Mouse (Mus musculus): ENCODE data around the gene Siglece. TPM values are rescaled to one million over a fixed set of nuclear protein-coding genes. Genes with fewer than 3 reads are reported as not detected.
"Not testable (repeated sequence)": the region's sequence is repeated elsewhere in the genome, so short reads cannot be mapped to it uniquely, and the experiment has no call there.

Gene Siglece
- 0.19 and 0.42 TPM in 2 replicates for polyA plus RNA-seq (2014; fragmentation: Nextera tagmentation; extraction: Ambion mirVana)

DNA sequence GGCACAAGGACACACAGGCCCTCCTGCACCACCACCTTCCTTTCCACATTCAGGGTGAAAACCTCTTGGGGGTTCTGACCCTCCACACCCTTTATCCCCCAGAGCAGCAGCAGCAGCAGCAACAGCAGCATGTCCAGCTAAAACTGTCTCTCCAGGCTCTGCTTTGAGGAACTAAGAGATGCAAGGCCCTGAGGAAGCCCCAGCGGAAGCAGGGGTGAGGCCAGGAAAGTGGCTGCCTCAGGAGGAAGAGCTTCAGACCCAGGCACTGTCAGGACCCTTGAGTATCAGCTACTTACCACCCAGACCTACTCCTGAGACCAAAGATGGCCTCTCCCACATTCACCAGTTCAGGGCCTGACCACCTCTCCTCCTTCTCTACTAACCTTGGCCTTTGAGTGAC is at the start of gene Siglece:
Gene Siglece (minus strand): TSS at position 160 of the 400 bp plus-strand sequence.
- no peak within 1 kb of the TSS for H3K27ac ChIP-seq (ENCODE audit: low read depth, low read length)
- ATAC-seq (no peak), DNase-seq (ENCODE audit: low spot score) (no peak)
- H3K36me3 ChIP-seq (ENCODE audit: control insufficient read depth, insufficient read depth, low read length) = no peaks in the 10 kb centered on the region
- no peak within 1 kb of the TSS for H3K9ac ChIP-seq (ENCODE audit: low read length)
- 76% methylated on average over 1 of the region's 1 CpGs for WGBS
- H3K4me3 ChIP-seq (ENCODE audit: low read depth, low read length) = no peak within 1 kb of the TSS
- no peak within 1 kb of the TSS for H3K4me2 ChIP-seq (ENCODE audit: low read length)
- no peaks in the 10 kb centered on the region for H3K27me3 ChIP-seq (replicated peaks; ENCODE audit: control insufficient read depth, insufficient read depth, low read length)
- H3K4me1 ChIP-seq (ENCODE audit: control insufficient read depth, insufficient read depth, low read length) = no peaks in the 10 kb centered on the region
- H3K9me3 ChIP-seq (replicated peaks; ENCODE audit: control insufficient read depth, low read length) = no peaks in the 10 kb centered on the region

DNA sequence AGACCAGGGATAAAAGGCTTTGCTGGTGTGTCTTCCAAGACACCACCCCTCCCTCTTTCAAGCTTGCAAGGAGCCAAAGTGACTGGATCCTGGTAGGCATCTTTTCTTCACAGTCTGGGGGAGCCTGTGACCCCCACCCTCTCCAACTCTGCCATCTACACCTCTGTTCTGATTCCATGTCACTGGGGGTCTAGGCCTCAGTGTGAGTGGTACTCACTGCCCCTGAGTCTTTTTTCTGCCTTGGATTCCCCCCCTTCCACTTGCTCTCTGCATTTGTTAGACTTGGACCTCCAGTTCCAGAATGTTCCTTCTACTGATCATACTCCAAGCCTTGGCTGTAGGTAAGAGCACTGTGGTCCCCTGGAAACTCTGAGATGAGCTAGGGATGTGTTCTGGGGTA is 30.2 kb upstream of the Siglece start, which contains the start of gene Klk14:
Gene Klk14 (plus strand): TSS at position 301 of the 400 bp plus-strand sequence.
- Histone ChIP-seq H3K9ac (ENCODE audit: low read length) (no peak within 1 kb of the TSS), H3K27me3 (replicated peaks; ENCODE audit: control insufficient read depth, insufficient read depth, low read length) (no peaks in the 10 kb centered on the region), H3K9me3 (replicated peaks; ENCODE audit: control insufficient read depth, low read length) (no peaks in the 10 kb centered on the region), H3K36me3 (ENCODE audit: control insufficient read depth, insufficient read depth, low read length) (no peaks in the 10 kb centered on the region), H3K4me3 (ENCODE audit: low read depth, low read length) (no peak within 1 kb of the TSS), H3K27ac (ENCODE audit: low read depth, low read length) (no peak within 1 kb of the TSS), H3K4me2 (ENCODE audit: low read length) (no peak within 1 kb of the TSS), H3K4me1 (ENCODE audit: control insufficient read depth, insufficient read depth, low read length) (no peaks in the 10 kb centered on the region)
- DNase-seq (ENCODE audit: low spot score) (no peak), ATAC-seq (no peak)

- no peaks in the 10 kb centered on the region for H3K36me3 ChIP-seq (ENCODE audit: control insufficient read depth, insufficient read depth, low read length)
- H3K27ac ChIP-seq (ENCODE audit: low read depth, low read length) = no peak overlapping the region
- WGBS = 83% methylated on average over 7 of the region's 7 CpGs
- no peak overlapping the region for H3K4me3 ChIP-seq (ENCODE audit: low read depth, low read length)
- H3K9me3 ChIP-seq (replicated peaks; ENCODE audit: control insufficient read depth, low read length) = no peaks in the 10 kb centered on the region
- DNase-seq (ENCODE audit: low spot score) = no peak
- H3K4me2 ChIP-seq (ENCODE audit: low read length) = no peak overlapping the region
- H3K27me3 ChIP-seq (replicated peaks; ENCODE audit: control insufficient read depth, insufficient read depth, low read length) = no peaks in the 10 kb centered on the region
- no peaks in the 10 kb centered on the region for H3K4me1 ChIP-seq (ENCODE audit: control insufficient read depth, insufficient read depth, low read length)
- ATAC-seq = no peak
- no peak overlapping the region for H3K9ac ChIP-seq (ENCODE audit: low read length)
Measured at GRCm38 (mm10) chr7:43685088-43685487, 25.1 kb upstream of the Siglece start.

DNA sequence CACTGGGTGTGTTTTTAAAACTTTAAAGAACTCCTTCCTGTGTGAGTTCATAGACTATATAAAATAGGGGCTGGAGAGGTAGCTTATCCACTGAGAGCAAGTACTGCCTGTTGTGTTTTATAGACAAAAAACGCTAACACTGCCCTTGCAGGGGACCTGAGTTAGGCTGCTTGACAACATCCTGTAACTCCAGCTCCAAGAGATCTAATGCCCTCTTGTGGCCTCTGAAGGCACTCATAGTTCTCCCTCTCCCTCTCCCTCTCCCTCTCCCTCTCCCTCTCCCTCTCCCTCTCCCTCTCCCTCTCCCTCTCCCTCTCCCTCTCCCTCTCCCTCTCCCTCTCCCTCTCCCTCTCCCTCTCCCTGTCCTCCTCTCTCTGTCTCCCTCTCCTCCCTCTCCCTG is 22.6 kb upstream of the Siglece start:
- H3K36me3 ChIP-seq (ENCODE audit: control insufficient read depth, insufficient read depth, low read length) = peaks cover 13% of the 10 kb centered on the region
- not testable (repeated sequence) for H3K27ac ChIP-seq (ENCODE audit: low read depth, low read length); H3K4me3 ChIP-seq (ENCODE audit: low read depth, low read length); H3K4me2 ChIP-seq (ENCODE audit: low read length); H3K27me3 ChIP-seq (replicated peaks; ENCODE audit: control insufficient read depth, insufficient read depth, low read length); H3K9me3 ChIP-seq (replicated peaks; ENCODE audit: control insufficient read depth, low read length); H3K9ac ChIP-seq (ENCODE audit: low read length); H3K4me1 ChIP-seq (ENCODE audit: control insufficient read depth, insufficient read depth, low read length); ATAC-seq
- DNase-seq (ENCODE audit: low spot score) = peak; percentile 6
- 17% methylated on average over 1 of the region's 1 CpGs for WGBS

- WGBS = 17% methylated on average over 5 of the region's 5 CpGs
- no peaks in the 10 kb centered on the region for H3K4me1 ChIP-seq (ENCODE audit: control insufficient read depth, insufficient read depth, low read length)
- H3K27me3 ChIP-seq (replicated peaks; ENCODE audit: control insufficient read depth, insufficient read depth, low read length) = no peaks in the 10 kb centered on the region
- no peak overlapping the region for H3K4me2 ChIP-seq (ENCODE audit: low read length)
- ATAC-seq (0 out of 2 replicates have a peak, but pooled peaks have one; percentile 35), DNase-seq (ENCODE audit: low spot score) (peak; percentile 59)
- H3K9me3 ChIP-seq (replicated peaks; ENCODE audit: control insufficient read depth, low read length) = no peaks in the 10 kb centered on the region
- H3K4me3 ChIP-seq (ENCODE audit: low read depth, low read length) = no peak overlapping the region
- no peak overlapping the region for H3K9ac ChIP-seq (ENCODE audit: low read length)
- H3K36me3 ChIP-seq (ENCODE audit: control insufficient read depth, insufficient read depth, low read length) = peaks cover 29% of the 10 kb centered on the region
- no peak overlapping the region for H3K27ac ChIP-seq (ENCODE audit: low read depth, low read length)
Measured at GRCm38 (mm10) chr7:43680960-43681359, 21.0 kb upstream of the Siglece start.

GRCm38 (mm10) chr7:43678517-43678916 is 18.6 kb upstream of the Siglece start:
- DNase-seq (ENCODE audit: low spot score) (peak; percentile 1), ATAC-seq (no peak)
- Histone ChIP-seq H3K27ac (ENCODE audit: low read depth, low read length) (no peak overlapping the region), H3K27me3 (replicated peaks; ENCODE audit: control insufficient read depth, insufficient read depth, low read length) (no peaks in the 10 kb centered on the region), H3K4me3 (ENCODE audit: low read depth, low read length) (no peak overlapping the region), H3K4me1 (ENCODE audit: control insufficient read depth, insufficient read depth, low read length) (no peaks in the 10 kb centered on the region), H3K9me3 (replicated peaks; ENCODE audit: control insufficient read depth, low read length) (no peaks in the 10 kb centered on the region), H3K4me2 (ENCODE audit: low read length) (no peak overlapping the region), H3K36me3 (ENCODE audit: control insufficient read depth, insufficient read depth, low read length) (peaks cover 41% of the 10 kb centered on the region), H3K9ac (ENCODE audit: low read length) (no peak overlapping the region)

DNA sequence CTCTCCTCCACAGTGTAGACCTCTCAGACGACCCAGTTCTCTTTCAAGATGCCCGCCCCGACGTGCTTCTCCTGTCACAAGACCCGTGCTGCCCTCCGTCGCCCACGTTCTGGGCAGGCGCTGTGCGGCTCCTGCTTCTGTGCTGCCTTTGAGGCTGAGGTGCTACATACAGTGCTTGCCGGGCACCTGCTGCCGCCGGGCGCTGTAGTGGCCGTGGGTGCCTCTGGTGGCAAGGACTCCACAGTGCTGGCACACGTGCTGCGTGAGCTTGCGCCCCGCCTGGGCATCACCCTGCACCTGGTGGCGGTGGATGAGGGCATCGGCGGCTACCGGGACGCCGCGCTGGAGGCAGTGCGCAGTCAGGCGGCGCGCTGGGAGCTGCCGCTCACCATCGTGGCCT is 15.1 kb upstream of the Siglece start:
- H3K27me3 ChIP-seq (replicated peaks; ENCODE audit: control insufficient read depth, insufficient read depth, low read length) = no peaks in the 10 kb centered on the region
- no peak overlapping the region for H3K9ac ChIP-seq (ENCODE audit: low read length)
- ATAC-seq = no peak
- H3K27ac ChIP-seq (ENCODE audit: low read depth, low read length) = no peak overlapping the region
- WGBS = 94% methylated on average over 32 of the region's 32 CpGs
- peaks cover 3% of the 10 kb centered on the region; the same call in 1 of the 2 replicates for H3K4me1 ChIP-seq (ENCODE audit: control insufficient read depth, insufficient read depth, low read length)
- H3K9me3 ChIP-seq (replicated peaks; ENCODE audit: control insufficient read depth, low read length) = no peaks in the 10 kb centered on the region
- no peak overlapping the region for H3K4me3 ChIP-seq (ENCODE audit: low read depth, low read length)
- peaks cover 41% of the 10 kb centered on the region for H3K36me3 ChIP-seq (ENCODE audit: control insufficient read depth, insufficient read depth, low read length)
- no peak for DNase-seq (ENCODE audit: low spot score)
- no peak overlapping the region for H3K4me2 ChIP-seq (ENCODE audit: low read length)

DNA sequence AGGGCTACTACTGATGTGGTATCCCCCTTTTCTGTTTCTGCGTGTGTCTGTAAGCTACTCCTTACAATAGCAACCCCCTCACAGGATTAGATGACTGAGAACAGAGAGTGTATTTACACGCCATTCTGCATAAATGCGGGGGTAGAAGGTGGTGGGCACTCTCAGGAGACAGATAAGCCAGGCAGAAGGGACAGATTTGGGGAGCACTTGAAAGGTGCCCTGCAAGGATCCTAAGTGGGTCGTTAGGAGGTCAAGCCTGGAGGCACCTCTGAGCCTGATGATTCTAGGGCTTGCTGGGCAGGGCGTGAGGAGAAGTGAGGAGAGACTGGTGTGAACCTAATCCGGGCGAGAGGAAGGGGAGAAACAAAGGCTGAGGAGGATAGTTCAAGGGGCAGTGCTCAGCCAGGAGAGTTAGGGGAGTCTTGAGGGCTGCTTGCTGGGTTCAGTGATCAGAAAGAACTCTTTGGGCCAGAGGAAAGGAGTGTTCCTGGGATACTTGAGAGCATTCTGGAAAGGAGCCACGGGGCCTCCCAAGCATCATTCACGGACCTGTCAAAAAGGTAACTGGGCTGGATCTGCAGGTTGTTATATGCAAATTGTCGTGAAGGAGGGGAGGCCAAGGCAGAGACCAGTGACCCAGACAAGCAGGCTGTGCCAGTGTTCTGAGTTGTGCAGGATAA is 12.8 kb upstream of the Siglece start:
- H3K27ac ChIP-seq (ENCODE audit: low read depth, low read length) = no peak overlapping the region
- no peak for DNase-seq (ENCODE audit: low spot score)
- peak overlapping the region; percentile 70 for H3K4me2 ChIP-seq (ENCODE audit: low read length)
- H3K27me3 ChIP-seq (replicated peaks; ENCODE audit: control insufficient read depth, insufficient read depth, low read length) = no peaks in the 10 kb centered on the region
- H3K4me3 ChIP-seq (ENCODE audit: low read depth, low read length) = peak overlapping the region; percentile 73
- ATAC-seq = no peak; the same call in 1 of the 2 replicates
- WGBS = 13% methylated on average over 10 of the region's 10 CpGs
- peaks cover 30% of the 10 kb centered on the region for H3K36me3 ChIP-seq (ENCODE audit: control insufficient read depth, insufficient read depth, low read length)
- no peaks in the 10 kb centered on the region for H3K9me3 ChIP-seq (replicated peaks; ENCODE audit: control insufficient read depth, low read length)
- peak overlapping the region; percentile 72 for H3K9ac ChIP-seq (ENCODE audit: low read length)
- peaks cover 3% of the 10 kb centered on the region; the same call in 1 of the 2 replicates for H3K4me1 ChIP-seq (ENCODE audit: control insufficient read depth, insufficient read depth, low read length)

- peak; percentile 97 for ATAC-seq
- H3K36me3 ChIP-seq (ENCODE audit: control insufficient read depth, insufficient read depth, low read length) = peaks cover 23% of the 10 kb centered on the region
- H3K27me3 ChIP-seq (replicated peaks; ENCODE audit: control insufficient read depth, insufficient read depth, low read length) = no peaks in the 10 kb centered on the region
- H3K27ac ChIP-seq (ENCODE audit: low read depth, low read length) = peak within 1 kb of the TSS; percentile 2; the same call in 1 of the 2 replicates
- no peaks in the 10 kb centered on the region for H3K9me3 ChIP-seq (replicated peaks; ENCODE audit: control insufficient read depth, low read length)
- H3K4me1 ChIP-seq (ENCODE audit: control insufficient read depth, insufficient read depth, low read length) = peaks cover 3% of the 10 kb centered on the region; the same call in 1 of the 2 replicates
- H3K4me3 ChIP-seq (ENCODE audit: low read depth, low read length) = peak within 1 kb of the TSS; percentile 73
- peak within 1 kb of the TSS; percentile 72 for H3K9ac ChIP-seq (ENCODE audit: low read length)
- DNase-seq (ENCODE audit: low spot score) = peak; percentile 98
- under 1% methylated on average over 26 of the region's 26 CpGs for WGBS
- H3K4me2 ChIP-seq (ENCODE audit: low read length) = peak within 1 kb of the TSS; percentile 70
Measured at GRCm38 (mm10) chr7:43671809-43672580, 12.0 kb upstream of the Siglece start, which contains the start of gene Ctu1. Gene Ctu1 (plus strand): TSS chr7:43672016.
